Mouse (Mus musculus) midbrain, embryonic 14.5 days (tissue): Measurements from ENCODE around the gene Gins1. TPM values are rescaled to one million over a fixed set of nuclear protein-coding genes. Genes with fewer than 3 reads are reported as not detected.
"Not testable (repeated sequence)": the region's sequence is repeated elsewhere in the genome, so short reads cannot be mapped to it uniquely, and the experiment has no call there.

Experiments used
- ATAC-seq: fragments of 200-750 bp; cut with Nextera tagmentation; 2 replicates; pipeline ENCODE4 v1.8.0; 2017; ENCODE audit warnings: moderate number of reproducible peaks, moderate library complexity; ENCODE audit not compliant: low FRiP score, low TSS enrichment
- DNase-seq: peaks from one replicate; pipeline ENCODE4 v3.0.0-alpha.2; 2015
- H3K27ac ChIP-seq: fragments of 300-500 bp; sonication (generic); replicated peaks from 2 replicates; pipeline ENCODE4 v1.5.1; 2014; ENCODE audit warnings: mild to moderate bottlenecking, low read depth, low read length, moderate library complexity
- H3K27me3 ChIP-seq: fragments of 300-500 bp; sonication (generic); 2 replicates; pipeline ENCODE4 v1.6.1; 2014; ENCODE audit warnings: low read length, control low read depth, mixed read lengths; ENCODE audit not compliant: control insufficient read depth, insufficient read depth
- H3K36me3 ChIP-seq: fragments of 300-500 bp; sonication (generic); 2 replicates; pipeline ENCODE4 v1.6.1; 2014; ENCODE audit warnings: low read length, control low read depth; ENCODE audit not compliant: control insufficient read depth, insufficient read depth
- H3K4me1 ChIP-seq: fragments of 300-500 bp; sonication (generic); 2 replicates; pipeline ENCODE4 v1.6.1; 2014; ENCODE audit warnings: mild to moderate bottlenecking, antibody characterized with exemption, low read length, control low read depth; ENCODE audit not compliant: control insufficient read depth, insufficient read depth
- H3K4me2 ChIP-seq: fragments of 300-500 bp; sonication (generic); 2 replicates; pipeline ENCODE4 v1.6.1; 2014; ENCODE audit warnings: mild to moderate bottlenecking, low read length, moderate library complexity
- H3K4me3 ChIP-seq: fragments of 300-500 bp; sonication (generic); replicated peaks from 2 replicates; pipeline ENCODE4 v1.5.1; 2014; ENCODE audit warnings: low read depth, low read length
- H3K9ac ChIP-seq: fragments of 300-500 bp; sonication (generic); replicated peaks from 2 replicates; pipeline ENCODE4 v1.6.1; 2014; ENCODE audit warnings: mild to moderate bottlenecking, low read length, moderate library complexity
- H3K9me3 ChIP-seq: fragments of 300-500 bp; sonication (generic); 2 replicates; pipeline ENCODE4 v1.6.1; 2016; ENCODE audit warnings: low read length, control low read depth, mixed read lengths; ENCODE audit not compliant: control insufficient read depth
- WGBS: fragments of 180-500 bp; shearing (Covaris S2); extraction: QIAGEN DNeasy Blood & Tissue Kit; methylation state at CpG from one replicate; pipeline ENCODE4 v1.1.7; 2014; 5-methylcytosine and 5-hydroxymethylcytosine counted together
- polyA plus RNA-seq: library from polyadenylated mRNA; unstranded; fragments of >200 nt; fragmentation: Nextera tagmentation; extraction: Ambion mirVana; gene quantifications from 2 replicates; pipeline ENCODE4 v1.2.1, GENCODE M21; 2014

The Gins1 gene
- polyA plus RNA-seq, 1 experiment from 2014 or later = 21.3 TPM

DNA sequence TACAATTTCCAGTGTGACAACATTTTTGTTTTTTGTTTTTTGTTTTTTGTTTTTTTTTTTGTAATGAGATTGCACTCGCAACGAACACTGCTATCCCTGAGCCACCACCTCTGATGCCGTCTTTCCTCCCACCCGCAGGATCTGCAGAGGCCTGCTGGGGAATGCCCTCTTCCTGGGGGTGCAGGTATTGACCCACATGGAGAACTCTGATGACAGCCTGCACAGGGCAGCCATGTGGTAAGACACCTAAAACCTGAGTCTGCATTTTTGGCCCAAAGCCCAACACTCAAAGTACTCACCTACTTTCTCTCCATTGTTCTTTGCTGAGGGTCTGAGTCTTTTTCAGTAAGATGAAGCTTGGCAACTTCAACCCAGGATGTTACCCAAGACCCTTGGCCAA, 29.5 kb downstream of the Gins1 start:
- no peaks in the 10 kb centered on the region for H3K4me1 ChIP-seq
- H3K27me3 ChIP-seq = no peaks in the 10 kb centered on the region
- H3K27ac ChIP-seq = no peak overlapping the region
- no peak overlapping the region for H3K4me3 ChIP-seq
- DNase-seq (no peak), ATAC-seq (no peak)
- H3K36me3 ChIP-seq = peaks cover 36% of the 10 kb centered on the region
- WGBS = 97% methylated on average over 4 of the region's 4 CpGs
- no peaks in the 10 kb centered on the region for H3K9me3 ChIP-seq
- H3K9ac ChIP-seq = no peak overlapping the region
- no peak overlapping the region for H3K4me2 ChIP-seq

DNA sequence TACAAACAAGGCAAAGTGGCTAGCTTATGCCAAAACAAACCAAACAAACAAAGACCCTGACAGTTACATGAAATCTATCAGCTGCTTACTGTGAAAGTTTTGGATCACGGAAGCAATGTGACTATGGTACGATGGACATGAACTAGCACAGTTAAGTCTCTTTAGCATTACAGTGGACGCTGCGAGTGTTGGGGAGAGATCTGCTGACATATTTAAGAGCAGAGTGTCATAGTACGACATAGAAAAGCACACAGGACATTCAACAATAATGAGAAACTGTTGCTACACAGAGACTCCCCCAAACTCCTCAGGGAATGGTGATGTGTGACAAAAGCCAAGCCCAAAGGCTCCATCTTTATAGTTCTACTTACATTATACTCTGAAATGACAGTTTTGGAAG, 38.8 kb downstream of the Gins1 start:
- WGBS = 94% methylated on average over 5 of the region's 5 CpGs
- H3K4me3 ChIP-seq = no peak overlapping the region
- ATAC-seq (no peak), DNase-seq (no peak)
- H3K4me1 ChIP-seq = no peaks in the 10 kb centered on the region
- peaks cover 22% of the 10 kb centered on the region for H3K36me3 ChIP-seq
- no peak overlapping the region for H3K9ac ChIP-seq
- no peak overlapping the region for H3K27ac ChIP-seq
- no peaks in the 10 kb centered on the region for H3K9me3 ChIP-seq
- no peaks in the 10 kb centered on the region for H3K27me3 ChIP-seq
- no peak overlapping the region for H3K4me2 ChIP-seq

DNA sequence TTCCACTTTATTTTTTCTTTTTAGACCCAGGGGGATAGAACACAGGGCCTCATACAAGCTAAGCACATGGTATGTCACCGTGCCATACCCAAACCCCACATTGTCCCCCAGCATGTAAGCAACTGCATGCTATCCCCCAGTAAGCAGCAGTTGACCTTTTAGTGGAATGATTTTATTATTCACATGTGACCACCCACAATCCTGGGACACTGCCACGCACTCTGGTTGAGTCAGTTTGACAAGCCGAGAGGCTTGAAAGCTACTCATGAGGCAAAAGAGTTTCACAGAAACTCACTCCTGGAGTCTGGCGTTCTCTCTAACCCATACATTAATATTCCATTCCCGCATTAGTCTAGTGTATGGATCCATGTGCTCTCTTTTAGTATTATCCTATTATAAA, 42.1 kb downstream of the Gins1 start:
- H3K4me1 ChIP-seq, H3K4me2 ChIP-seq, H3K9ac ChIP-seq, H3K27me3 ChIP-seq, H3K9me3 ChIP-seq, H3K27ac ChIP-seq, H3K4me3 ChIP-seq, DNase-seq, ATAC-seq: not testable (repeated sequence)
- peaks cover 28% of the 10 kb centered on the region for H3K36me3 ChIP-seq
- WGBS = 90% methylated on average over 5 of the region's 5 CpGs

DNA sequence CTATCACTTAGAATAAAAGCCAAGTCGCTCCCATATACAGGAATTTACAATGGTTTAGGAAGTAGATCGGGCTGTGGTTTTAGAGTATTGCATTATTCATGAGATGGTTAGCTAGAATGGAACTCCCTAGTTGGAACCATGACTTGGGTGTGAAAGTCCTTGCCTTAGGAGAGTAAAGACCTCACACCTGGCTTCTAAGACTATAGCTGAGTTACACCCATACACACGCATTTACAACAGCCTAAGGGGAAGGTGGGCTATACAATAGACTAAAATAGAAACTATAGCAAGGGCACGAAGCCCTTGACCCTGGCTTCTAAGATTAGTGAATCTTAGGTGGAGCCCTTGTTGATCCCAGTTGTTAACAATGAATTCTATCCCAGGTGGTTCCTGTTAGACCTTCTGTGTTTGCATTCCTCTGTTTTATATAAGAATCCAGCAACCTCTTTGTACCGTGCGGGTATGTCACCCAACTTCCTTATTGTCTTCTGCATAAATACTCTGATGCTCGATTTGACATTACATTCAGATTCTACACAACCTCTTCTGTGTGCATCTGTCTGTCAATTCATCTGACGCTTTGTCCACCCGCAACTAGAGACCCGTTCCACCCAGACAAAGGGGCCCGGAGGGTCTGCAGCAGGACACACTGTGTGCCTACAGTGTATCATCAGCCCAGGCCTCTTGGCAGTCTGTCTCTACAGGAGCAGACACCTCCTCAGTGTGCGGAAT, 42.8 kb downstream of the Gins1 start:
- 91% methylated on average over 12 of the region's 12 CpGs for WGBS
- not testable (repeated sequence) for H3K27ac ChIP-seq, ATAC-seq, H3K27me3 ChIP-seq, H3K4me3 ChIP-seq, DNase-seq, H3K4me1 ChIP-seq, H3K9ac ChIP-seq, H3K9me3 ChIP-seq, H3K4me2 ChIP-seq
- H3K36me3 ChIP-seq = peaks cover 32% of the 10 kb centered on the region

DNA sequence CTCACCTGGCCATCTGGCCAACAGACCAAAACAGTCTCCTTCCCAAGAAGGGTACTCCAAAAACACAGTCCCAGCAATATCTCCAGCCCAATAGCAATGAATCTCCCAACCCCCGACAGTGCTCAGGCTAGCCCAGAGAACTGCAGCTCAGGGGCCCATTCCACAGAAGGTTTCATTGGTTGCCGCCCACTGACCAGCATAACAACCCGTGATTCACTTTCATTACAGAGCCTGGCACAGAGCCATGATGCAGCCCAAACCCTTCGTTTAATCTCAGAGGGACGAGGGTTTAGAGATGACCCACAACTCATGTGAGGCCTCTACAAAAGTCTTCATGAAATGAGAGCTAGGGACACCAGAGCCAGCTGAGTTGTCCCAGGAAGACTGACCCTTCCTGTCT, 43.6 kb downstream of the Gins1 start:
- DNase-seq (no peak), ATAC-seq (no peak)
- Histone ChIP-seq H3K27ac (no peak overlapping the region), H3K36me3 (peaks cover 32% of the 10 kb centered on the region), H3K4me1 (no peaks in the 10 kb centered on the region), H3K9ac (no peak overlapping the region), H3K27me3 (no peaks in the 10 kb centered on the region), H3K4me3 (no peak overlapping the region), H3K9me3 (no peaks in the 10 kb centered on the region), H3K4me2 (no peak overlapping the region)
- 94% methylated on average over 5 of the region's 5 CpGs for WGBS

DNA sequence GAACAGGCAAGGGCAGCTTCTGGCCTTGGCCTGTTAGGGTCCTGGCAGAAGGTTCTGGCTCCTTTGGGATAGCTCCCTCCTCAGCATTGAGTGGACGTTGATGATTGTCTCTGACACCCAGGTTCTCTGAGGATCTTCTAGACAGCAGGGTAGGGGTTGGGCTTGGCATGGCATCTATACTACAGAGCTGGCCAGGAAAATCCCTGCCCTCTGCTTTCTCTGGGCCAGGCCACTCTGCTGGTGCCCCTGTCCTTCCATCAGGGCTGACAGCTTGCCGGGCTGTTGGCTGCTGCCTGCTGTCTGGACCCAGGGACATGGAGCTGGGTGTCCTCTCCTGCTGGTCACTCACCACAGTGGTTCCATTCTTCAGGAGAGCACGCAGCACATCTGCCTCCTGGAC, 44.5 kb downstream of the Gins1 start:
- H3K9ac ChIP-seq = no peak overlapping the region
- no peak overlapping the region for H3K4me3 ChIP-seq
- H3K4me2 ChIP-seq = no peak overlapping the region
- no peak for ATAC-seq
- 98% methylated on average over 3 of the region's 3 CpGs for WGBS
- H3K4me1 ChIP-seq = no peaks in the 10 kb centered on the region
- H3K36me3 ChIP-seq = peaks cover 26% of the 10 kb centered on the region
- no peak overlapping the region for H3K27ac ChIP-seq
- DNase-seq = no peak
- no peaks in the 10 kb centered on the region for H3K27me3 ChIP-seq
- no peaks in the 10 kb centered on the region for H3K9me3 ChIP-seq

DNA sequence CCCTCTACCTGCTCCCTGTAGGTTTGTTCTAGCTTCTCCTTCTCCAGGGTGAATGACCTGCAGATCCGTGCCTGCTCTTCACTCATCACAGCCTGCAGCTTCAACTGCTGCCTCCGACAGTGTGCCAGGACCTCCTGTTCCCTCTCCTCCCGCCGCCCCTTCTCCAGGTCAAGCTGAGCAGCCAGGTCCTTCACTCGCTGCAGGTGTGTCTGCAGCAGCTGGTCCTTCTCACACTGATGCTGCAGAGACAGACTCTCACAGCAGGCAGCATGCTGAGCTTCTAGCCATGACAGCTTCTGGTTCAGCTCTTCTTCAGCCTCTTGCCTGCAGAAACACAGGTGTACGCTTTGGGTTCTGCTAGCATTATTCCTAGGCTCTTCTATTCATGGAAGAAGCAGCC, 44.9 kb downstream of the Gins1 start:
- Histone ChIP-seq H3K36me3 (peaks cover 27% of the 10 kb centered on the region), H3K9ac (no peak overlapping the region), H3K4me2 (no peak overlapping the region), H3K27ac (no peak overlapping the region), H3K4me3 (no peak overlapping the region), H3K27me3 (no peaks in the 10 kb centered on the region), H3K9me3 (no peaks in the 10 kb centered on the region), H3K4me1 (no peaks in the 10 kb centered on the region)
- ATAC-seq (no peak), DNase-seq (no peak)
- 95% methylated on average over 6 of the region's 6 CpGs for WGBS

DNA sequence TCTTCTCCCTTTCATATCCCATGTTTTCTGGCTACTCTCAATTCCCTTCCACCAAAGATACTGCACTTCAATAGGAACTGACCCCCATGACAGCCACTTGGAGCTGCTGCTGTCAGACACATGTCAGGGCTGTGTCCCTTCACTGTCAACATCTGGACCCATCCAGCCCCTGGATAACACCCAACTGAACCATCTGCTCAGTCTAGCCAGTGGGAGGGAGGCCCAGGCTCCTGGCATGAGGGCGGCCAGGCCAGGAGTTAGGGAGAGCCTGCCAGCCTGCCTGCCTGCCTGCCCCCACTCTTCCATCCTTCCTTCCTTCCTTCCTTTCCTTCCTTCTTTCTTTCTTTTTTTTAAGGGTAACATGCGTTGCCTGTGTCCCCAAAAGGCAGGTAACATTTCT, 46.0 kb downstream of the Gins1 start:
- no peak overlapping the region for H3K4me2 ChIP-seq
- no peak overlapping the region for H3K27ac ChIP-seq
- no peak overlapping the region for H3K4me3 ChIP-seq
- DNase-seq (no peak), ATAC-seq (no peak)
- 94% methylated on average over 2 of the region's 2 CpGs for WGBS
- no peaks in the 10 kb centered on the region for H3K4me1 ChIP-seq
- no peaks in the 10 kb centered on the region for H3K27me3 ChIP-seq
- no peak overlapping the region for H3K9ac ChIP-seq
- no peaks in the 10 kb centered on the region for H3K9me3 ChIP-seq
- peaks cover 31% of the 10 kb centered on the region for H3K36me3 ChIP-seq

DNA sequence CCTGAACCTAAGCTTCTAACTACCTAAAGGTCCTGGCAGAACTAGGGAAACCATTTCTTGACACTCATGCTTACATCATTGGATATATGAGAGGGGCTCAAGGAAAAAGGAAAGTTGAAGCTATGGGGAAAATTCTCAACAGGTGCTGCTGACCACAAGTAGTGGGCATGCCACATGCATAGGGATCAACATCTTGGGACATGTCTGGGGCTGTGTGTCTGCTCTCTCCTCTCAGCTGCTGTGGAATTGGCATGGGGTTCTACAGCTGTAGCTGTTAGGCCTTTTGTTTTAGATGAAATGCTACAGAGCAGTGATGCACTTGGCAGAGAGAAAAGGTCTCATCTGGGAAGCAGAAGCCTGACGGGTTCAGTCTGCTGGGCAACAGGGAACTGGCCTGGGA, 50.7 kb downstream of the Gins1 start:
- 73% methylated on average over 1 of the region's 1 CpGs for WGBS
- H3K4me1 ChIP-seq = no peaks in the 10 kb centered on the region
- peaks cover 36% of the 10 kb centered on the region for H3K36me3 ChIP-seq

More for the DNA sequence above, 50.7 kb downstream of the Gins1 start:
- Histone ChIP-seq H3K27ac (no peak overlapping the region), H3K9ac (no peak overlapping the region), H3K4me3 (no peak overlapping the region), H3K4me2 (no peak overlapping the region), H3K27me3 (no peaks in the 10 kb centered on the region), H3K9me3 (no peaks in the 10 kb centered on the region)
- DNase-seq (no peak), ATAC-seq (no peak)
